Mouse (Mus musculus) cerebellum, adult 8-10 months (tissue): ENCODE data around the gene Olfr1392.
"Not testable (repeated sequence)": the region's sequence is repeated elsewhere in the genome, so short reads cannot be mapped to it uniquely, and the experiment has no call there.

Experiments used
- DNase-seq: peaks from one replicate; pipeline ENCODE4 v3.0.0; 2022

Olfr1392 gene

DNA sequence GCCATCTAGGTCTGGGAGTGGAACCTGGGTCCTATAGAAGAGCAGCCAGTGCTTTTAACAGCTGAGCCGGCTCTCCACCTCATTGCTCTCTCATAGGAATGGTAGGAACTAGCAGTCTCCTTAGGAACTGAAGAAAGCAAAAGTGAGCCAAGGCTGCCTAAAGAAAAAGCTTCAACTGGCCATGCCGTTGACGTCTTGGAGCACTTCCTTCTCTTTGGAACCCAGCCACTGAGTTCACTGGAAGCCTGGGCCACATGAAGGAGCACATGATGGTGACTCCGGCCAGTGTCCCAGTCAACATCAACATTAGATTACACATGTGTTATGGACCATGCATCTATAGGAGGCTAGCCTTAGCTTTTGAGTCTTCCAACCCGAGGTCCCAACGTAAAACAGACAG is 32.0 kb upstream of the Olfr1392 start:
- no peak for DNase-seq

DNA sequence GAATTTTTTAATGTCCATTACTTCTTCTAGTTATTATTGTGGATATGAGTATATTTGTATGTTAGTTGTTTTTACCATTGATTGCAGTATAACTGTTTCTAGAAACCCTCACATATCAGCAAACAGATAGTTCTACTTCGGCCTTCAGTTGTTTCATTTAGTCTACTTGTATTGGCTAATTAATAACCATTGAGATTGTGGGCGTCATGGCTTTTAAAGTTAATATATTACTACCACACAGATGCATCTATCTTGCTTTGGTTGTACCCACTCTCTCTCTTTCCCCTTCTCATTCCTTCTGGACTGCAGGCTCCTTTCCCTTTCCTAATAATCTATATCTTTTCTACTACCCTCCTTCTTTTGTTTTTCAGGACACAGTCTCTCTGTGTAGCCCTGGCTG is 25.8 kb upstream of the Olfr1392 start:
- DNase-seq = no peak

DNA sequence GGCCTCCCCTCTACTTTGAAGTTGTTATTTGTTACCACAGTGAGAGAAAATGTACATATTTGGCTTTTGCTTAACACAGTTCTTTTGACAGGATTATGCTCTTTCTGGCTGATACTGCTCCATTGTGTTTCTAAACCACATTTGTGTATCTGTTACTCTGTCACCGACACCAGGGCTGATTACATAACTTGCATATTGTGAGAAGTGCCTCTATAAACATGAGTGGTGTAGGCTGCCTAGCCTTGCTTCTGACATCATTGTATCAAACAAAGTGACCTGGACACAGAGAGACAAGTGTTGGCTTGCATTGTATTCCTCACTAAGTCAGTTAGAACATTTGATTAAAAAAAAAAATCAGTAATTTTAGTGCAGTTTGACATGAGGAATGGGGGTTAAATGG is 25.3 kb upstream of the Olfr1392 start:
- DNase-seq = no peak

DNA sequence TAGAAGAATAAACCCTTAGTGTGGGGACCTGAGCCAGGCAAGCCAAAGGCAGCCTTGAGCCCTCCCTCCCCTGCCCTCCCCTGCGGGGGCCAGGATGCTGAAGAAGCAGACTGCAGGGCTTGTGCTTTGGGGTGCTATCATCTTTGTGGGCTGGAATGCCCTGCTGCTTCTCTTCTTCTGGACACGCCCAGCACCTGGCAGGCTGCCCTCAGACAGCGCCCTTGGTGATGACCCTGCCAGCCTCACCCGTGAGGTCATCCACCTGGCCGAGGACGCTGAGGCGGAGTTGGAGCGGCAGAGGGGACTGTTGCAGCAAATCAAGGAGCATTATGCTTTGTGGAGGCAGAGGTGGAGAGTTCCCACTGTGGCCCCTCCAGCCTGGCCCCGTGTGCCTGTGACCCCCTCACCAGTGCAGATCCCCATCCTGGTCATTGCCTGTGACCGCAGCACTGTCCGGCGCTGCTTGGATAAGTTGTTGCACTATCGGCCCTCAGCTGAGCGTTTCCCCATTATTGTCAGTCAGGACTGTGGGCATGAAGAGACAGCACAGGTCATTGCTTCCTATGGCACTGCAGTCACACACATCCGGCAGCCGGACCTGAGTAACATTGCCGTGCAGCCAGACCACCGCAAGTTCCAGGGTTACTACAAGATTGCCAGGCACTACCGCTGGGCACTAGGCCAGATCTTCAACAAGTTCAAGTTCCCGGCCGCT is 24.3 kb upstream of the Olfr1392 start:
- no peak for DNase-seq

DNA sequence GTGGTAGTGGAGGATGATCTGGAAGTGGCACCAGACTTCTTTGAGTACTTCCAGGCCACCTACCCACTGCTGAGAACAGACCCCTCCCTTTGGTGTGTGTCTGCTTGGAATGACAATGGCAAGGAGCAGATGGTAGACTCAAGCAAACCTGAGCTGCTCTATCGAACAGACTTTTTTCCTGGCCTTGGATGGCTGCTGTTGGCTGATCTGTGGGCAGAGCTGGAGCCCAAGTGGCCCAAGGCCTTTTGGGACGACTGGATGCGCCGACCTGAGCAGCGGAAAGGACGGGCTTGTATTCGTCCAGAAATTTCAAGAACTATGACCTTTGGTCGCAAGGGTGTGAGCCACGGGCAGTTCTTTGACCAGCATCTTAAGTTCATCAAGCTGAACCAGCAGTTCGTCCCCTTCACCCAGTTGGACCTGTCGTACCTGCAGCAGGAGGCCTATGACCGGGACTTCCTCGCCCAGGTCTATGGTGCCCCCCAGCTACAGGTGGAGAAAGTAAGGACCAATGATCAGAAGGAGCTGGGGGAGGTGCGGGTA is 23.7 kb upstream of the Olfr1392 start:
- DNase-seq = no peak

DNA sequence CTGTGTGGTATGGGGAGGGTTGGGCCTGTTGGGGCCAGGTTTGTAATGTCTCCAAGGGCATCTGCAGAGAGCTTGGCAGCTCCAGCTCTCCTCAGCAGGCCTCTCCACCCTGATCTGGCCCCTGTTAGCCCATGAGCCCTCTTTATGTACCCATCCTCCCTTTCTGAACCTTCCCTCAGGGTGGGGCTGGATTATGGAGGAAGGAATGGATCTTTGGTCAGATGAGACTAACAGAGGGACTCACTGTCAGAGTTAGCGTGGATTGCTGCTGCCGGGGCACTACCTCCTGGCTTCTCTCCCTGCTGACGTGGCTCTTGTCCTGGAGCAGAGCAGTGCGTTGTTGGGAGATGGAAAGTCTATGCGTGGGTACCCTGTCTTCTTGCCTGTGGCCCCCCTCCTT is 22.8 kb upstream of the Olfr1392 start:
- DNase-seq = no peak

DNA sequence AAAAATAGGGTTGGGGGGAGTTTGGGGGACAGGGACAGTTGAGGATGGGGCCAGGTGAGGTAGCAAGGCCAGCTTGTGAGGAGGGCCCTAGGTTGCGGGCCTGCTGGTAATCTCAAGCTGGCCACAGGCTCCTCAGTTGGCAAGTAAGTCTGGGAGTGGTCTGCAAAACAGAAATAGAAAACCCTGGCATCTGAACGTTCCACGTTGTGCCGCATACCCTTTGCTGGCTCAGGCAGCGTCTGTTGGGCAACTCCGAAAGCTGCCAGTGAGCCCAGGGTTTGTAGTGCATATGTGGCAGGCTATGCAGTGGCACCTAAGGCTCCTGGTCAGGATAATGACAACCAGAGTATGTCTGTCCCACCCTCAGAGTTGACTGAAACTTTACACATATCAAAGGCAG is 21.9 kb upstream of the Olfr1392 start:
- no peak for DNase-seq

DNA sequence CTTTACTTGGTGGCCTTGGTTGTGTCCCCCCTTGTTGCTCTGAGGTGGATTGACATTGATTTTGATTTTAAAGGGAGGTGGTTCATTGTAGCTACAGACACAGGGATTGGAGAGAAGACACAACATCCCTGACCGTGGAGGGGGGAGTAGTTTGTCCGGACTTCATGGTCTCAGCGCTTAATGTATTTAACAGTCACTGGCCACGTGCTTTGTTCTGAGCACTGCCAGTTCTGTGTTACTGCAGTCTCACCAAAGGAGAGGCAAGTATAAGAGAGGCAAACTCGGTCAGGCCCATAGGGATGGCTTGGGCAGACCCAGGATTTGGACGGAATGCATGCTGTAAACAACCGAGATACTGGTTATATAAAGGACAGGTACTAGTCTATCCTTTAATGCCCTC is 21.0 kb upstream of the Olfr1392 start:
- DNase-seq = no peak

DNA sequence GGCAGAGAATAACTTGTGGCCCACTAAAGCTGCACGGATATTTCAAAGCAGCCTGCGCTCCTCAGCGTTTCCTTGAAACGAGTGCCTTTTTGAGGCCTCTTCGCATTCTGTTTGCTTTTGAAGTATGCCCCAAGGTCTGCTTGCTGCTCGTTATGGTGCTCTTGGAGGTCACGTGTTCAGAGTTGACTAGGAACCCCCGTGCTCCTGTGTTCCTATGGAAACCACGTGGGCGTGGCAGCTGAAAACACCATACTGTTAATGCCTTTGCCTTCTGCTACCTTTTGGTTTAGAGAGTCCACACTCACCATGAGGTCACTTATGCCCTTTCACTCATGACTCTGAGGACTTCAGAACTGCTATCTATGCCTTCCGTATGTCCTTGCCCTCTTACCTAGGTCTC is 20.5 kb upstream of the Olfr1392 start:
- no peak for DNase-seq

DNA sequence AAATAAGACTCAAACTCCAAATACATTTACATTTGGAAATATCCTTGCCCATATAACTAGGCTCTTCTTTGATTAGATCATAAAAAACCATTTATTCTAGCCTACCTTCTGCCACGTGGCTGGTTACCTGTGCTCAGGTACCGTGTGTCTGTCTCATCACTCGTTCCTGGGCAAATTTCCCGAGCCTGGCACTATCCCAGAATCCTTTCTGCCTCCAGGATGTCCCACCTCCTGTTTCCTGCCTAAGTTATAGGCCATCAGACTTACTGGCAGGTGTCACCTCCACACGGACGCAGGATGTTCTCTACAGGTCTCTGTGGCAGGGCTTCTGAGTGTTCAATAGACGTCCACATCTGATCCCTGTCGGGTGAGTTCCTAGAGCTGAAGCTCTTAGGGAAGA is 20.0 kb upstream of the Olfr1392 start:
- no peak for DNase-seq

DNA sequence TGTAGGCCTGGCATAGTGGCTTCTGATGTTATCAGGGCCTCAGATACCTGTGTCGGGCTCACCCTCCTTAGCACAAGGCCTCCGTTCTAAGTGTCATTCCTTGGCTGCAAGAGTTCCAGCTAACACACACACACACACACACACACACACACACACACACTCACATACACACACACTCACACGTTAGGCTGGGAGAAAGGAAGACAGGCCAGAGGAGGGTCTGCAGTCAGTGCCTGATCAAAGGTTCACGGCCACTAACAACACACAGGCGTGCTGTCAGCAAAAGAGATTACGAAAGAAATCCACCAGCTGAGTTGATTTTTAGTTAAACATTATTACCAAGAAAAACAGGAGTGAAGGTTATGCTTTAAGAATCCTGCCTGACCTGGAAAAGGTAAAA is 18.4 kb upstream of the Olfr1392 start:
- no peak for DNase-seq

DNA sequence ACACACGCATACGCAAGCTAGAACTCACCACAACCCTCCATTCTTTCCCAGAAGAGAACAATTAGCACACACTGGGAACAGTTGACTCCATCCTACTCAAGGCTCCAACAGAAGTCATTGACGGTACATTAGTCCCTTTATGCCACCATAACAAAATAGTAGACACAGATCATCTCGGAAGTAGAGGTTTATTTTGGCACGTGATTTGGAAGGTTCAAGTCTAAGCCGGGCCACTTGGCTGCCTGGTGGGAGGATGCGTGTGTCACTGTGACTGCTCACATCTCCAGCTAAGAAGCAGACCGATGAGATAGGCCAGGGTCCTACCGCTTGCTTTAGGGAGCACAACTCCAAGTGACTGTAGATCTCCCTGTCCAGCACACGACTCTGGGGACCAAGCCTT is 17.8 kb upstream of the Olfr1392 start:
- DNase-seq = no peak

DNA sequence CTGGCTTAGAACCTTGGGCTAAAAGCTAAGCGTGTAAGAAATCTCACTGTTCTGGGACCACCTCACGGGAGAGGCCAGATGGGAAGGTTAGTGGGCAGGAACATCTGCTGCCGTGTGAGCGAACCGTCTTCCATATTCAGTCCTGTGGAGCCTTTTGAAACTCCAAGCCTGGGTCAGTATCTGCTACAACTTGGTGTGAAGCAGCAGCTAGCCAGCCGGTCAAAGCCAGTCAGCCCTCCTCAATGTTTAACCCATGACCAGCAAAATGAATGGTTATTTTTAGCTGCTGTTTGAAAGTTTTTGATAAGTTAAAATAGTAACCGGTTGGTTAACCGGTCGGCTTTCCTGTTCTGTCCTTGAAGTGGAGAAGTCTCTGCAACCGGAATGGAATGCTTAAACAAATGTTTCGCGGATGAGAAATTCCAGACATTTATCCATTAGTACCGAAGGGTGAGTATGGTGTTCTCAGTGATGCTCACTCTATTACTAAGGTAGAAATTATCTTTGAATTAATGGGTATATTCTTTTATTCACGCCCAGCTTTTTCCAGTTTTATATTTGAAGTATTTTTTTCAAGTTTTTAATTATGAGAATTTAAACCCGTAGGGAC is 17.0 kb upstream of the Olfr1392 start:
- no peak for DNase-seq

DNA sequence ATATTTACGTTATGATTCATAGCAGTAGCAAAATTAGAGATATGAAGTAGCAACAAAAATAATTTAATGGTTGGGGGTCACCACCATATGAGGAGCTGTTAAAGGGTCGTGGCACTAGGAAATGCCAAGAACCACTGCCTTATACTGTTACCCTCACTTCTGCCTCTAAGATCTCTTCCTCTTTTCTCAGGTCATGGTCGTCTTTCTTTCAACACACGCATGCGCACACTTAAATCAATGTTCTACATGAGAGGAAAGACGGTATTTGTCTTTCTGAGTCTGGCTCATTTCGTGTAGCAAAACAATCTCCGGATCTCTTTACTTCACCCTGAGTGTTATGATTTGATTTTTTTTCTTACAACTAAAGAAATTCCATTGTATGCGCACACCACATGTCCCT is 15.3 kb upstream of the Olfr1392 start:
- DNase-seq = no peak

DNA sequence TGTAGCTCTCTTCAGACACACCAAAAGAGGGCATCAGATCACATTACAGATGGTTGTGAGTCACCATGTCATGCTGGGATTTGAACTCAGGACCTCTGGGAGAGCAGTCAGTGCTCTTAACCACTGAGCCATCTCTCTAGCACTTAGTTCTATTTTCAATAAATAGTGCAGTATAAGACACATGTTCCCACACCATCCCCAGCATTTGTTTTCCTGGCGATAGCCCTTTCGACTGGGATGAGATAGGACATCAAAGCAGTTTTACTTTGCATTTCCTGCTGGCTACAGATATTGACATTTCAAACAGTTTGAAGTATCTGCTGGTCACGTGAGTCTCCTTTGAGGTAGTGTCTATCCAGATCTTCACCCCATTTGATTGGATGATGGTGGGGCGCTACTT is 14.7 kb upstream of the Olfr1392 start:
- DNase-seq = no peak

DNA sequence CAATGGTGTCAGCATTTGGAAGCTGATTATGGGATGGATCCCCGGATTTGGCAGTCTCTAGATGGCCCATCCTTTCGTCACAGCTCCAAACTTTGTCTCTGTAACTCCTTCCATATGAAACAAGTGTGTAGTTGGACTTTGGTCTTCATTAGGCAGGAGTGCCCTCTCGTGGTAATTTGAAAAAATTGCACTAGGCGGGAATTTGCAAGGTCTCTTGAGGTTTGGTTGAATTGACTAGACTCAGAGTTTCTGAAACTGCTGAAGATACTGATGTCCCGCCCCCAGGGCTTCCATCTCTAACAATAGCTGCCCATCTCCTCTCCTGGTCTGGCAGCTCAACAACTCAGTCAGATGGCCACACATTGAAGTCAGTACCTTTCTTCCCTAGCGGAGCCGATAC is 13.7 kb upstream of the Olfr1392 start:
- DNase-seq = no peak

DNA sequence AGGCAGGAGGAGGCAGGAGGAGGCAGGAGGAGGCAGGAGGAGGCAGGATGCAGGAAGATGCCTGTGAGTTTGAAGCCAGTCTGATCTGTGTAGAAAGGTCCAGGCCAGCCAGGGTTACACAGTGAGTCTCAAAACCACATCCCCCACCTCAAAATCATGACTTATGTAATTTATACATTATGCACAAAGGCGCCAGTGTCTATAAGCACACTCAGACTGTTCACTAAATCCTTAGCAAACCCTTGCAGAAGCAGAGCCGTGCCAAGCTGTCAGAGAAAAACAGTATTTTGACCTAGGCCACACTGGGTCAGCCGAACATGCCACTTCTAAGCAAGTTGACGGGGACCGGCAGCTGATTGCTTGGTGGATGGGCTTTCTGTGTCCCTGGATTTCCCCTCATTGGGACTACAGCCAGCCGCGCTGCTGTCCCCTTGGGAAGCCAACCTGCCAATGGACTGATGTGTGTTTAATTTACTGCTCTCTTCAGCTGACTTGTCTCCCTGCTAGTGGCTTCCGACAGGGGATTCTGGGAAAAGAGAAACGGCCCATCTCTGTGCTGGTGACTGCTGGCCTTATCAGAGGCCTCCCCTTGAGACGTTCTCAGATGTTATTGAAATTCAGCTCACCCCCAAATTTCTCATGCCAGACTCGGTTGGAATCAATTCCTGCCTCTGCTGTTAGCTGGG is 11.1 kb upstream of the Olfr1392 start:
- DNase-seq = no peak

DNA sequence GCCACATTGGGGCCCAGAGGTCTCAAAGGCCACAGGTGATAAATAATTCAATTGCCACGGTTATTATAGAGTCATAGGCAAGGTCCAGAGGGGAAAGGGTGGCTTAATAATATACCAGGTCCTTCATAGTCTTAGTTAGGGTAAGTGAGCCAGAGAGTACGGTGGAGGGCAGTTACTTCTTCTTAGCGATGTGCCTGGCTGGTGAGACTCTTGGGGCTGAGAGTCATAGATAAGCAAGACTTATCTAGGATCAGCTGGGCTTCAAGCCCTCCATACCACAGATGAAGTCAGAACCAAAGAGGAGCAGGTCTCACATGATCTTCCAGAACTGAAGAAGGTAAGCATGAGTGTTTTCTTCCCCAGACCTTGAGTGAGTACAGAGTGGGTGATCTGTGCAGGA is 6.9 kb upstream of the Olfr1392 start, which contains the start of gene Olfr1393:
Gene Olfr1393 (plus strand): TSS at position 83 of the 400 bp plus-strand sequence.
- no peak for DNase-seq

DNA sequence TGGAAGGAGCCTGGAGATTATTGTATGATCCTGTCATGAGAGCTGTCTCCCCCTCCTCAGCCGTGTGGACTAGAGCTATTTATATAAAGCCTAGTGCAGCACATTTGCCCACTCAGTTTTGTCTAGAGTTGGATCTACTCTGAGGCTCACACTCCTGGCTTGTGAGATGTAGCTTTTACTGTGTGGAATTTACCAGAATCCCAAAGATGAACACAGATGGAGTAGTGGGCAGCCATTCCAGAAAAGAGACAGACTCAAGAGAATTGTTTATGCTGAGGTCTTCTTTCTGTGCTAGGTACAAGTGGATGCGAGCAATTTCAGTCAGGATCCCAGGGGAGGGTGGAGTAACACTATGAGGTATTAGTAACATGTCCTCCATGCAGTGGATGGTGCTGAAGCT is 2.2 kb downstream of the Olfr1392 start:
- no peak for DNase-seq

DNA sequence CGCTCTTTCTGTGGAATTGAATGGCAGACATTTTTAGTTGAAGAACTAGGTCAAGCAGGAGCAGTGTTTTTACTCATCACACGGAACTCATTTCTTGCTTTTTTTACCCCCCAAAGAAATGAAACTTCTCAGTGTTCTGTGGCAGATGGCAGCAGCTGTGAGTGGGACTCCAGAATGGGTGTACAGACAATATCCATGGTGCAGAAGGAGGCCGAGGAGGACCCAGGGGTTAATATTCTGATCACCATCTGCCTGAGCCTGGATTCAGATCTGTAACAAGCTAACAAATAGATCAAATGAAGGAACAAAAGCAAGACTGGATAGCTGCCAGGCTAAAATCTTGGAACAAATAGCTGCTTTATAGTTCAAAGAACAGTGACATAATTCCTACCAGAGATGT is 7.7 kb downstream of the Olfr1392 start:
- DNase-seq = no peak

DNA sequence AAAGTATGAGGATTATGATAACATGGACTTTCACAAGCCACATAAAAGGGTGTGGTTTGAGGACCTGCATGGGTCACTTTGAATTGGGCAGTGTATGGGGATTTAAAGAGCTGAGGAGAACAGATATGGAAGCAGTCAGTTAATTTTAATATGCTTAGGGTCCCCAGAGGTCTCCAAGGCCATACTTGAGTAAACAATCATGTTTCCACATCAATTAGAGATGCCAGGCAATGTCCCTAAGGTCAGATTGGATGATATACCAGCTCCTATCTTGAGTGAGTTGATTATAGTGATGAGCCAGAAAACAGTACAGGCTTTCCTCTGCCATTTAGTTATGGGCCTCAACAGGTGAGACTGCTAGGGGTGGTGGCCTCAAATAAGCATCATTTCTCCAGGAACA is 19.4 kb downstream of the Olfr1392 start, which contains the start of gene Olfr10:
Gene Olfr10 (plus strand): TSS at position 301 of the 400 bp plus-strand sequence.
- no peak for DNase-seq

DNA sequence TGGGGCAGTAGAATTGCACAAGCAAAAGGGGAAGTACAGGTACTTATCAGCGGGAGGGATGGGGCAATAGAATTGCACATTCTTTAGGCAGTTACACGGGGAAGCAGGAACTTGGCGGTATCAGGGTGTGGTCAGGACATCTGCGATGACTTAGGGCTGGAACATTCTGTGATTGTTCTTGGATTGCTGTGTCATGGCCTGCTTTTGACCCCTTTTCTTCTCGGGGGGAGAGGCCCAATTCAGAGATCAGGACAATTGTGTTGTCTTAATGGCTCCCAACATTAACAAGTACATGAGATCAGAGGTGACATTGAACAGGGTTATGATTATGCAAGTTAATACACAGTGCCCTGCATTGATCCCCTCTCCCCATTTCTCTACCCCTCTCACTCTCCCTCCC is 23.5 kb downstream of the Olfr1392 start:
- DNase-seq = not testable (repeated sequence)

DNA sequence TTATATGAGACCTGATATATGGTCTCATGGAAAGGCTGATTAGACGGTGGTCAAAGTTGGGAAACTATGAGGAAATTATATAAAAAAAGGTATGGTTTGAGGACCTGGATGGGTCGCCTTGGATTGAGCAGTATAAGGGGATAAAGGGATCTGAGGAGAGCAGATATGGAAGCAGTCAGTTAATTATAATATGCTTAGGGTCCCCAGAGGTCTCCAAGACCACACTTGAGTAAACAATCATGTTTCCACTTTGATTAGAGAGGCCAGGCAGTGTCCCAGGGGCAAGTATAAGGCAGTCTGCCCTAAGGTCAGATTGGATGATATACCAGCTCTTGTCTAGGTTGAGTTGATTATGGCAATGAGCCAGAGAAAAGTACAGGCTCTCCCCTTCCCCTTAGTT is 37.4 kb downstream of the Olfr1392 start, which contains the start of gene Olfr1391:
Gene Olfr1391 (plus strand): TSS at position 301 of the 400 bp plus-strand sequence.
- DNase-seq = no peak

DNA sequence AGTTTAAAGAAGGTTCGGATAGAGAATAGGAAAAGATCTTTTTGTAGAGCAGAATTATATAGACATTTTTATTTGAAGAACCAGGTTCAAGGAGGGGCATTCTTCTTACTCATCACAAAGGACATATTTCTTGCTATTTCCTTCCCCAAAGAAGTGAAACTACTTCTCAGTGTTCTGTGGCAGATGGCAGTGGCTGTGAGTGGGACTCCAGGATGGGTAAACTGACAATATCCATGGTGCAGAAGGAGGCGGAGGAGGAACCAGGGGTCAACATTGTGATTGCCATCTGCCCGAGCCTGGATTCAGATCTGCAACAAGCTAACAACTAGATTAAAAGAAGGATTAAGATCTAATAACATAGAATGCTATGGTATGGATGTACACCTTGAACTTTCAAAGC is 41.6 kb downstream of the Olfr1392 start:
- DNase-seq = no peak
